Mouse (Mus musculus) forebrain, embryonic 14.5 days (tissue): ENCODE data around the gene Polr3b. TPM values are rescaled to one million over a fixed set of nuclear protein-coding genes. Genes with fewer than 3 reads are reported as not detected.

Source experiments
- ATAC-seq: fragments of 200-750 bp; cut with Nextera tagmentation; 2 replicates; pipeline ENCODE4 v1.8.0; 2017; ENCODE audit warnings: mild to moderate bottlenecking, moderate library complexity
- DNase-seq: peaks from one replicate; pipeline ENCODE4 v3.0.0-alpha.2; 2015; ENCODE audit warnings: low spot score
- H3K27ac ChIP-seq: fragments of 300-500 bp; sonication (generic); 2 replicates; pipeline ENCODE4 v1.5.1; 2014; ENCODE audit warnings: low read depth, mild to moderate bottlenecking, control low read depth, low read length, moderate library complexity
- H3K27me3 ChIP-seq: fragments of 300-500 bp; sonication (generic); replicated peaks from 2 replicates; pipeline ENCODE4 v1.6.1; 2014; ENCODE audit warnings: low read length, control low read depth, mixed read lengths; ENCODE audit not compliant: control insufficient read depth, insufficient read depth
- H3K36me3 ChIP-seq: fragments of 300-500 bp; sonication (generic); 2 replicates; pipeline ENCODE4 v1.6.1; 2014; ENCODE audit warnings: low read length, control low read depth; ENCODE audit not compliant: control insufficient read depth, insufficient read depth
- H3K4me1 ChIP-seq: fragments of 300-500 bp; sonication (generic); 2 replicates; pipeline ENCODE4 v1.6.1; 2014; ENCODE audit warnings: antibody characterized with exemption, low read length, control low read depth; ENCODE audit not compliant: control insufficient read depth, insufficient read depth
- H3K4me2 ChIP-seq: fragments of 300-500 bp; sonication (generic); 2 replicates; pipeline ENCODE4 v1.6.1; 2014; ENCODE audit warnings: mild to moderate bottlenecking, control low read depth, low read length
- H3K4me3 ChIP-seq: fragments of 300-500 bp; sonication (generic); 2 replicates; pipeline ENCODE4 v1.5.1; 2014; ENCODE audit warnings: low read depth, low read length, control low read depth
- H3K9ac ChIP-seq: fragments of 300-500 bp; sonication (generic); 2 replicates; pipeline ENCODE4 v1.6.1; 2014; ENCODE audit warnings: mild to moderate bottlenecking, low read length, control low read depth, moderate library complexity
- H3K9me3 ChIP-seq: fragments of 300-500 bp; sonication (generic); replicated peaks from 2 replicates; pipeline ENCODE4 v1.6.1; 2016; ENCODE audit warnings: low read length, control low read depth, mixed read lengths; ENCODE audit not compliant: control insufficient read depth
- WGBS: fragments of 180-500 bp; shearing (Covaris S2); extraction: QIAGEN DNeasy Blood & Tissue Kit; methylation state at CpG from one replicate; pipeline ENCODE4 v1.1.7; 2014; 5-methylcytosine and 5-hydroxymethylcytosine counted together
- polyA plus RNA-seq: library from polyadenylated mRNA; unstranded; fragments of >200 nt; fragmentation: Nextera tagmentation; extraction: Ambion mirVana; gene quantifications from 2 replicates; pipeline ENCODE4 v1.2.1, GENCODE M21; 2014

Polr3b gene
- polyA plus RNA-seq, 1 experiment from 2014 or later = 12.6 TPM

DNA sequence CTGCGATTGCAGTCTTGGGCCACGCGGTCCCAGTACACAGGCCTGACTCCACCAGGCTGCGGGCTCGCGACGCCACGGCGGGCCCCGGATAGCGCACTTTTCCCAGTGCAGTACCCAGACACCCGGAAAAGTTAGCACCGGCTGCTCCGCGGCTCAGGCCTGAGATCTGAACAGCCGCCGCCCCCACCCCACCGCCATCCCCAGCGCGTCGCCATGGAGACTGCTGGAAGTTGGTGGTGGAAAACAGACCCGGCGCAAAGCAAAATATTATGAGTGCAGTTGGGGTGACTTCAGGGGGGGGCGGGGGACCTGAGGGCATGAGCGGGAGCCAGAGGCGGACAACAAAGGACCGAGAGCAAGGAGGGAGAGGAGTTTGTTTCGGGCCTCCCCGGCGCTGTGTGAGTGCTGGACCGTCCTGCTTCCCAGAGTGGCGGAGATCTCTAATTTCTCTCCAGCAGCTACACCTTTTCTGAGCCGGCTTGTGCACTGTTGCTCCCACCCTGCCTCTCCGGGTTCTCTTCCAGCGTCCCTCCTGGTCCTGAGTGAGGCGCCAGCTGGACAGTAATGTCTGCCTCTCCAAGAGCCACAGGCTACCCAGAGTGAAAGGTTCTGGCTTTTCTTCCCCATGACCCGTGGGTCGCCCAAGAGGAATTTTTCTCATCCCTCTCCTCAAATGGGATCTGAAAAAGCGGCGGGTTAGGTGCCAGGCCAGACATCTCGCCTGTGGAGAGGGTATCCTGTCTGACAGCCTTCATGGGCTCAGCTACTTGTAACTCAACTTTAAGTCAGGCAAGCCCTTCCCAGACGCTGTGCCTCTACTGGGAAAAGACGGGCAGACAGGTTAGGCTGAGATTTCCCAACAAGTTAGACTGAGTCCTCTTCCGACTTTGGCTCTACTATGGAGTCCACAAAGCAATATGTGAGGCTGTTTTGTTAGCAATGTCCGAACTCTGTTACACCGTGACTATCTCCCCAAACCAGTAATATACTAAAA, 138.3 kb downstream of the Polr3b start:
- DNase-seq (peak; percentile 71), ATAC-seq (peak; percentile 30; the same call in 1 of the 2 replicates)
- WGBS = 9% methylated on average over 44 of the region's 46 CpGs
- Histone ChIP-seq H3K4me3 (peak overlapping the region; percentile 43), H3K9ac (peak overlapping the region; percentile 55), H3K27me3 (peaks cover 23% of the 10 kb centered on the region), H3K4me2 (peak overlapping the region; percentile 89), H3K9me3 (no peaks in the 10 kb centered on the region), H3K4me1 (peaks cover 27% of the 10 kb centered on the region), H3K36me3 (no peaks in the 10 kb centered on the region), H3K27ac (peak overlapping the region; percentile 27; the same call in 1 of the 2 replicates)

DNA sequence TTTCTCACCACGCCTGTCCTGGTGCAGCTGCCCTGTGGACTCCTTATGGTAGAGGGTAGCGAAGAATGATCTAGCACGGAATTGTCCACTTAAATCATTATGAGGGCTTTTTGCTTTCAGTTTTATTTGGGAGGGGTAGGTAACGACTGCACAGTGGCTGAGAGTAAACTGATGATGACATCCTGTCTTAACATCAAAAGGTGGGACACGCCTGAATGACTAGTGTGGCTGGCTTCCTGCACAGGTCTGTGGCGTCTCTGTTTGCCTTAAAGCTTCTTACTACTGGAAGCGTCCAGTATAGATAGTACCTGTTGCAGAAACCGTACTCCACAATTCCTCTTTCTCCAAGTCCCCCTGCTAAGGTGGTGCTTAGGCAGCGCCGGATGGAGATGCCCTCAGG, 146.7 kb downstream of the Polr3b start:
- no peaks in the 10 kb centered on the region; the same call in 1 of the 2 replicates for H3K36me3 ChIP-seq
- H3K4me3 ChIP-seq = no peak overlapping the region
- no peak overlapping the region for H3K27ac ChIP-seq
- no peak overlapping the region for H3K4me2 ChIP-seq
- H3K9me3 ChIP-seq = no peaks in the 10 kb centered on the region
- H3K9ac ChIP-seq = no peak overlapping the region
- no peaks in the 10 kb centered on the region for H3K27me3 ChIP-seq
- DNase-seq (no peak), ATAC-seq (no peak)
- WGBS = 86% methylated on average over 10 of the region's 10 CpGs
- peaks cover 6% of the 10 kb centered on the region; the same call in 1 of the 2 replicates for H3K4me1 ChIP-seq

DNA sequence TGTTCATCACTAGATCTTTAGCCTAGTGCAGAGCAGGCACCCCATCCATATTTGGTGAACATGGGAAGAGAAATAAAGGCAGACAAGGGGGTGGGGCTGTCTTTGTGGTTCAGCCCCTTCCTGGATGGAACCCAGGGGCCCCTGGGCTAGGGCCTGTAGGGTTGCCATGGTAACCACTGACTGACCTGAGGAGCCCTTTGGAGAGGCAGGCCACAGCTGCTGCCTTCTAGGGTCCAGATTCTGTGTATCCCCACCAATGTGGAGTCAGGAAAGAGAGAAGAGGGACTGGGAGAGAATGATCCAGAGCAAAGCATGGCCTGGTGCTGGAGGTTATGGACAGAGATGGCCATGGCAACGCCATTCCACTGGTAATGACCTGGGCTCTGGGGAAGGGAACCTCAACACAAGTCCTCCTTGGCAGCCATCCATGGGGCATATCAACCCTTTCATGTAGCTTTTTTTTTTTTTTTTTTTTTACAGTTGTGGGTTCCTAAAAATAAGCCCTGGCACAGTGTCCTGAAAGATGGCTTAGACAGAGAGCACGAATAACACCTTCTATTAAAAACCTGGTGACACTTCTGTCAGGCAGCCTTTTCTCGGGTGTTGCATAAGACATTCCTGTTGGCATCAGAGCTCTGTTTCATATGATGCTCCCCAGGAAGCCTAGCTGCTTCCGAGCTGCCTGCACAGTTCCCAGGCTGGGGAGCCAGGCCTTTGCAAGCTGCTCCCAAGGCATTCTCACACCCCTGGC, 150.5 kb downstream of the Polr3b start:
- no peak overlapping the region for H3K4me3 ChIP-seq
- WGBS = 71% methylated on average over 4 of the region's 4 CpGs
- H3K27ac ChIP-seq = no peak overlapping the region
- H3K36me3 ChIP-seq = no peaks in the 10 kb centered on the region; the same call in 1 of the 2 replicates
- no peaks in the 10 kb centered on the region for H3K27me3 ChIP-seq
- H3K4me1 ChIP-seq = peaks cover 6% of the 10 kb centered on the region; the same call in 1 of the 2 replicates
- H3K4me2 ChIP-seq = no peak overlapping the region
- ATAC-seq = no peak
- no peak overlapping the region for H3K9ac ChIP-seq
- H3K9me3 ChIP-seq = no peaks in the 10 kb centered on the region
- DNase-seq = no peak

DNA sequence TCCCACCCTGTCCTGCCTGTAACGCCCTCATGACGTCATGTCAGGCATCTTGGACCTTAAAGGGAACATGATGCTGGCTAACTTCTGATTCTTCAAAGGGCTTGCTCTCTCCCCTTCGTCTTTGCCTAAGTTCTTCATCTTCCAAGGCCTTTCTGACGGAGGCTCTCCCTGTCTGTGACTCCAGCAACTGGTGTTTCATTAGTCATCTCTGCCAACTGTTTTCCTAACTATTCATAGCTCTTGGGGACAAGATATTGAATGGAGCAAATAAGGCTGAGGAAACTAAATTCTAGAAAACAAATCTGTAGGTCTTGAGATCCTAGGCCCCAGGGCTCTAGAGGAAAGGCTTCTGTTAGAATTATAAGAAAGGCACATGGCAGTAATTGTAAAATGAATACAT, 151.8 kb downstream of the Polr3b start:
- Histone ChIP-seq H3K27me3 (no peaks in the 10 kb centered on the region), H3K9me3 (no peaks in the 10 kb centered on the region), H3K4me3 (no peak overlapping the region), H3K4me2 (no peak overlapping the region), H3K4me1 (peaks cover 6% of the 10 kb centered on the region; the same call in 1 of the 2 replicates), H3K36me3 (no peaks in the 10 kb centered on the region), H3K27ac (no peak overlapping the region), H3K9ac (no peak overlapping the region)
- 92% methylated on average over 4 of the region's 4 CpGs for WGBS
- ATAC-seq = no peak
- DNase-seq = no peak

DNA sequence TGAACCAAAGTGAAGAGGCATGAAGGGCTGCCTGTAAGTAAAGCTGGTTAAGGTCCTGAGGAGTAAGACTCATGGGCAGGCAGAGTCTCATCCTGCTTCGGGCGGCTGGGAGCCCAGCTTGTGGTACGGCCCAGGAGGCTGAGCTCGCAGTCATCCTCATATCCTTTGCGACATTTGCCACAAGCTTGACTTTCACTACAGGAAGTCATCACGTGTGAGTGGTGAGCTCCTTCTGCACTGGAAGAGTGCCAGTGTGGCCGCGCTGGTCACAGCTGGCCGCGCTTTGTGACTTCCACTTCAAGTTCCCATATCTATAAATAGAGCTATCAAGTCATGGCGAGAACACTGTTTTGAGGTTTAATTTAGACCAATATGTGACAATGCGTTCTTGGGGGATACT, 152.5 kb downstream of the Polr3b start:
- Histone ChIP-seq H3K4me3 (no peak overlapping the region), H3K9me3 (no peaks in the 10 kb centered on the region), H3K36me3 (no peaks in the 10 kb centered on the region), H3K4me1 (peaks cover 6% of the 10 kb centered on the region; the same call in 1 of the 2 replicates), H3K27me3 (no peaks in the 10 kb centered on the region), H3K27ac (no peak overlapping the region), H3K4me2 (no peak overlapping the region), H3K9ac (no peak overlapping the region)
- 97% methylated on average over 12 of the region's 12 CpGs for WGBS
- DNase-seq (no peak), ATAC-seq (no peak)

Other genes starting within 250 kb of the Polr3b start
- 12.6 and 12.9 TPM in 2 replicates for gene Nuak1, start 181.7 kb upstream of the Polr3b start, polyA plus RNA-seq
- 40.1 TPM in 2 replicates for gene Ckap4, start 88.2 kb upstream of the Polr3b start, polyA plus RNA-seq
- gene Tcp11l2, start 45.7 kb upstream of the Polr3b start, polyA plus RNA-seq = 25.1 and 33.3 TPM in 2 replicates
- 8.1 and 9.5 TPM in 2 replicates for gene Rfx4, start 133.8 kb downstream of the Polr3b start, polyA plus RNA-seq